Mouse (Mus musculus): ENCODE measurements around the gene Rhobtb1. TPM values are rescaled to one million over a fixed set of nuclear protein-coding genes. Genes with fewer than 3 reads are reported as not detected.

Rhobtb1 gene
- polyA plus RNA-seq, 1 experiment from 2014 or later, result 17.4 TPM

DNA sequence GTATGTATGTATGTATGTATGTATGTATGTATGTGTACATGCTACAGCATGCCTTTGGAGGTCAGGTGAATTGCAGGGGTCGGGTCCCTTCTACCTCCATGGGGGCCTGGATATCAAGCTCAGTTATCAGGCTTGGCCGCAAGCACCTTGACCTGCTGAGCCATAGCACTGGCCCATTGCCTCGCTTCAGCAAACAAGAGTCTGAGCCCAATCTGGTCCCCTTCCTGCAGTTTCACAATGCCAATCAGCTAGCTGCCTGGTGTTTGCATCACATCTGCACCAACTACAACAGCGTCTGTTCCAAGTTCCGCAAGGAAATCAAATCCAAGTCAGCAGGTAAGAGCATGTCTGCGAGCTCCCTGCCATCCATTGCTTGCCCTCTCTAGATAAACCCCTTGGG is 137.5 kb downstream of the Rhobtb1 start:
- H3K4me3 ChIP-seq (ENCODE audit: low read depth, low read length), result no peak overlapping the region
- no peak overlapping the region for H3K4me2 ChIP-seq
- no peaks in the 10 kb centered on the region for H3K27me3 ChIP-seq (replicated peaks; ENCODE audit: control insufficient read depth, insufficient read depth, low read length)
- no peaks in the 10 kb centered on the region for H3K9me3 ChIP-seq (ENCODE audit: control insufficient read depth, low read length)
- 76% methylated on average over 6 of the region's 6 CpGs for WGBS
- no peak for ATAC-seq (replicated peaks; ENCODE audit: low FRiP score)
- no peak for DNase-seq (ENCODE audit: low spot score)
- H3K36me3 ChIP-seq (ENCODE audit: control insufficient read depth, insufficient read depth, low read length), result no peaks in the 10 kb centered on the region; the same call in 1 of the 2 replicates
- no peak overlapping the region for H3K9ac ChIP-seq (ENCODE audit: low read depth, low read length)
- H3K27ac ChIP-seq (ENCODE audit: low read depth, low read length), result no peak overlapping the region
- no peaks in the 10 kb centered on the region for H3K4me1 ChIP-seq (replicated peaks; ENCODE audit: control insufficient read depth, insufficient read depth, low read length)

DNA sequence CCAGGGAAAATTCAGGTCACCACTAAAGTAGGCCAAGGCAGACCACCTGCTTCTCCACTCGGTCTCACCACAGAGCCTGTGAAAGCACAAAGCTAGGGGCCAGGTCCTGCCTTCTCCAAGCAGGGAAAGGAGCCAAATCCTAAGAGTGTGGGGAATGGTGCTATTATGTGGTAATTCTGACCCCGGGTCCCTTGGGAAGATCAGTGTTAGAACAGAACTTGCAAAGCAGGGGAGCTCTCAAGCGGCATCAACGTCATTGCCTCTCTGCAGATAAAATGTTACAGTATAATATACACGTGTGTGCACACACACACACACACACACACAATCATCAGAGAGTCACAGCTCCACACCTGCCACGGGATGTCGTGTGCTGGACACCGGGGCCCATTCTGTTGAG is 139.5 kb downstream of the Rhobtb1 start:
- Histone ChIP-seq H3K4me3 (ENCODE audit: low read depth, low read length) (no peak overlapping the region), H3K9me3 (ENCODE audit: control insufficient read depth, low read length) (no peaks in the 10 kb centered on the region), H3K9ac (ENCODE audit: low read depth, low read length) (no peak overlapping the region), H3K4me1 (replicated peaks; ENCODE audit: control insufficient read depth, insufficient read depth, low read length) (no peaks in the 10 kb centered on the region), H3K4me2 (no peak overlapping the region), H3K27me3 (replicated peaks; ENCODE audit: control insufficient read depth, insufficient read depth, low read length) (no peaks in the 10 kb centered on the region), H3K36me3 (ENCODE audit: control insufficient read depth, insufficient read depth, low read length) (no peaks in the 10 kb centered on the region), H3K27ac (ENCODE audit: low read depth, low read length) (no peak overlapping the region)
- no peak for DNase-seq (ENCODE audit: low spot score)
- ATAC-seq (replicated peaks; ENCODE audit: low FRiP score), result no peak
- 90% methylated on average over 8 of the region's 8 CpGs for WGBS

DNA sequence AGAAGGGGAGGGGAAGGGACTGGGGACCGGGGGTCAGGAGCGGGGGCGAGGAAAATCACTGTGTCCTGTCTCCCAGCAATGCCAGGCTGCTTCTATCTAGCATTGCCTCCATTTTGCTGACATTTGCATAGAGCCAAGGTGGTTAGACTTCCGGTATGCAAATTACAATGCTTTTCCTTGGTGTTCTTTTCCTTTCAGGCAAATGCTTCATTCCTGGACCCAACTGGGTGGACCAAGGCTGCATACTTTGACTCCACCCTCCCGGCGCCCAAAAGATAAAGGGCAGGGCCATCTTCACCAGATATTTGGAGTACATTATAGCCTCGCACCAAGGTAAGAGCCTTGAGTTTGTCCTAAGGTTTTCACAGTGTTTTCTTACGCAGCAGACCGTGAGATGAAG is 144.7 kb downstream of the Rhobtb1 start:
- H3K4me2 ChIP-seq, result no peak overlapping the region
- no peaks in the 10 kb centered on the region for H3K9me3 ChIP-seq (ENCODE audit: control insufficient read depth, low read length)
- no peak for ATAC-seq (replicated peaks; ENCODE audit: low FRiP score)
- H3K36me3 ChIP-seq (ENCODE audit: control insufficient read depth, insufficient read depth, low read length), result no peaks in the 10 kb centered on the region
- 80% methylated on average over 9 of the region's 9 CpGs for WGBS
- no peak overlapping the region for H3K27ac ChIP-seq (ENCODE audit: low read depth, low read length)
- no peak for DNase-seq (ENCODE audit: low spot score)
- H3K9ac ChIP-seq (ENCODE audit: low read depth, low read length), result no peak overlapping the region
- no peak overlapping the region for H3K4me3 ChIP-seq (ENCODE audit: low read depth, low read length)
- H3K27me3 ChIP-seq (replicated peaks; ENCODE audit: control insufficient read depth, insufficient read depth, low read length), result no peaks in the 10 kb centered on the region
- no peaks in the 10 kb centered on the region for H3K4me1 ChIP-seq (replicated peaks; ENCODE audit: control insufficient read depth, insufficient read depth, low read length)

DNA sequence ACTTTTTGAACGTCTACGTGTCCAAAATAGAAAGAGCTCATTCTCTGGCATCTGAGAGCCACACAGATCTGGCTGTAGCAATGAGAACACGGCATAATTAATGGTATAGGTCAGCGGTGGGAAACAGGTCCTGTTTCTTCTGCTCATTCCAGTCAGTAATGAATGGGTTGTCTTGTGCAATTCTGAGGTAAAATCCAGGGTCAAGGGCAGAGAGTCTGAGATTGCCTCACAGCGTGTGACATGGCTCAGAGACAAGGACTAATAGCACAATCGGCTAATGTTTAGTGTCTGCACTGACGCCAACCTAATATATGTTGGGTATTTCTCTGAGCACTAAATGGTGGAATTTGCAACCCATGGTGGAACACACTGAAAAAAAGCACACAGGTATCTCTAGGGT is 148.8 kb downstream of the Rhobtb1 start:
- Histone ChIP-seq H3K4me1 (replicated peaks; ENCODE audit: control insufficient read depth, insufficient read depth, low read length) (no peaks in the 10 kb centered on the region), H3K27ac (ENCODE audit: low read depth, low read length) (no peak overlapping the region), H3K27me3 (replicated peaks; ENCODE audit: control insufficient read depth, insufficient read depth, low read length) (no peaks in the 10 kb centered on the region), H3K36me3 (ENCODE audit: control insufficient read depth, insufficient read depth, low read length) (no peaks in the 10 kb centered on the region), H3K9ac (ENCODE audit: low read depth, low read length) (no peak overlapping the region), H3K4me3 (ENCODE audit: low read depth, low read length) (no peak overlapping the region), H3K9me3 (ENCODE audit: control insufficient read depth, low read length) (no peaks in the 10 kb centered on the region), H3K4me2 (no peak overlapping the region)
- 75% methylated on average over 7 of the region's 7 CpGs for WGBS
- no peak for ATAC-seq (replicated peaks; ENCODE audit: low FRiP score)
- DNase-seq (ENCODE audit: low spot score), result no peak

DNA sequence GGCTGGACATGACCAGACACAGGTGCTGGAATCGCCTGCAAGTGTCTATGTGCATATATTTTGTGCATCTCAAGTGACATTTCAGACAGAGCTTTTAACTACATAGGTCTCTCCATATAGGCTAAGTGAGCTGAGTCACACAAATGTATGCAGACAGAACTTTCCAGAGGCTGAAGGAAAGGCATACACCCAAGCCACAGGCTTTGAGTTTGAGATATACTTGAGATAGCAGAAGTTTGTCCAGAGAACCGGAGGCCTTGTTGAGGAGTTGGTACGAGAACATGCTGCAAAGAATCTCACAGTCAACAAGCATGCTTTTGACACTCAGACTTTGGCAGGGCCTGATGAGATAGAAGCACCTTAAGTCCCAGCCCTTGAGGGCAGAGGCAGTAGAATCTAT is 151.4 kb downstream of the Rhobtb1 start:
- no peak for ATAC-seq (replicated peaks; ENCODE audit: low FRiP score)
- no peak overlapping the region for H3K4me2 ChIP-seq

DNA sequence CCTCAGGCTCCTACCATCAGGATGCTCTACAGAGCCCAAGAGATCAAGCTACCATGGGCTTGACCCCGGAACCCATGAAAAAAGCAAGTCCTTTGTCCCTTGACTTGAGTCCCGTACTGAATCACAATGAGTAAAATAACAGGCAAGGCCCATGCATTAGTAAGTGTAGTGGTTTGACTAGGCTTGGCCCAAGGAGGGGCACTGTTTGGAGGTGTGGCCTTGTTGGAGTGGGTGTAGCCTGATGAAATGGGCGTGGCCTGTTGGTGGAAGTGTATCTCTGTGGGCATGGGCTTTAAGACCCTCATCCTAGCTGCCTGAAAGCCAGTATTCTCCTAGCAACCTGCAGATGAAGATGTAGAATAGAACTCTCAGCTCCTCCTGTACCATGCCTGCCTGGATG is 153.6 kb downstream of the Rhobtb1 start:
- H3K4me2 ChIP-seq, result no peak overlapping the region
- no peaks in the 10 kb centered on the region for H3K27me3 ChIP-seq (replicated peaks; ENCODE audit: control insufficient read depth, insufficient read depth, low read length)
- H3K4me1 ChIP-seq (replicated peaks; ENCODE audit: control insufficient read depth, insufficient read depth, low read length), result 0 out of 2 replicates have a peak, but pooled peaks cover 2% of the 10 kb centered on the region
- no peak overlapping the region for H3K9ac ChIP-seq (ENCODE audit: low read depth, low read length)
- DNase-seq (ENCODE audit: low spot score) (no peak), ATAC-seq (replicated peaks; ENCODE audit: low FRiP score) (peak; percentile 50; the same call in 1 of the 2 replicates)
- WGBS, result 77% methylated on average over 3 of the region's 3 CpGs
- 0 out of 2 replicates have a peak overlapping the region, but pooled peaks have one; percentile 35 for H3K27ac ChIP-seq (ENCODE audit: low read depth, low read length)
- no peaks in the 10 kb centered on the region for H3K36me3 ChIP-seq (ENCODE audit: control insufficient read depth, insufficient read depth, low read length)
- no peak overlapping the region for H3K4me3 ChIP-seq (ENCODE audit: low read depth, low read length)
- H3K9me3 ChIP-seq (ENCODE audit: control insufficient read depth, low read length), result no peaks in the 10 kb centered on the region

More for the DNA sequence above, 151.4 kb downstream of the Rhobtb1 start:
- H3K4me3 ChIP-seq (ENCODE audit: low read depth, low read length), result no peak overlapping the region
- 75% methylated on average over 3 of the region's 3 CpGs for WGBS
- no peaks in the 10 kb centered on the region for H3K27me3 ChIP-seq (replicated peaks; ENCODE audit: control insufficient read depth, insufficient read depth, low read length)
- H3K4me1 ChIP-seq (replicated peaks; ENCODE audit: control insufficient read depth, insufficient read depth, low read length), result 0 out of 2 replicates have a peak, but pooled peaks cover 2% of the 10 kb centered on the region
- H3K36me3 ChIP-seq (ENCODE audit: control insufficient read depth, insufficient read depth, low read length), result no peaks in the 10 kb centered on the region
- no peak for DNase-seq (ENCODE audit: low spot score)
- no peak overlapping the region for H3K27ac ChIP-seq (ENCODE audit: low read depth, low read length)
- H3K9me3 ChIP-seq (ENCODE audit: control insufficient read depth, low read length), result no peaks in the 10 kb centered on the region
- no peak overlapping the region for H3K9ac ChIP-seq (ENCODE audit: low read depth, low read length)

DNA sequence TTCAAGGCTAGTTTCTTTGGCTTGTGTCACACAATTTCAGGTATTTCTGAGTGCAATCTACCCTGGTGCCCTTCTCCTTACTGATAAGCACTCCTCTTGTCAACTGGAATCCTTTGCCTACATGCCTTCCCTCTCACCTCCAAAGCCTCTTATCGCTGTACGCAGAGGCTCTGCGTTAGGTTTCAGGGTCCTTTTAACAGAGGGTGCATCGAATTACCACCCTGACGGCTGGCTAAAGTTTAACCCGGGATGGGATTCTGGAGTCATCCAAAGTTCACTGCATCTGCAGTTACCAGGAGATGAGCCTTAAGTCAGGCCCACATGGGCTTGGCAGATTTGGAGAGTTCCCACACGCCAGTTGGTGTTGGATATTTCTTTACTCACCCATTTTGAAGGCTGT is 154.4 kb downstream of the Rhobtb1 start:
- H3K36me3 ChIP-seq (ENCODE audit: control insufficient read depth, insufficient read depth, low read length), result no peaks in the 10 kb centered on the region
- H3K4me2 ChIP-seq, result peak overlapping the region; percentile 17
- H3K27me3 ChIP-seq (replicated peaks; ENCODE audit: control insufficient read depth, insufficient read depth, low read length), result no peaks in the 10 kb centered on the region
- peak; percentile 79 for ATAC-seq (replicated peaks; ENCODE audit: low FRiP score)
- WGBS, result 39% methylated on average over 7 of the region's 7 CpGs
- no peak overlapping the region for H3K4me3 ChIP-seq (ENCODE audit: low read depth, low read length)
- H3K4me1 ChIP-seq (replicated peaks; ENCODE audit: control insufficient read depth, insufficient read depth, low read length), result 0 out of 2 replicates have a peak, but pooled peaks cover 2% of the 10 kb centered on the region
- H3K9ac ChIP-seq (ENCODE audit: low read depth, low read length), result no peak overlapping the region
- DNase-seq (ENCODE audit: low spot score), result no peak
- H3K9me3 ChIP-seq (ENCODE audit: control insufficient read depth, low read length), result no peaks in the 10 kb centered on the region
- peak overlapping the region; percentile 62 for H3K27ac ChIP-seq (ENCODE audit: low read depth, low read length)

DNA sequence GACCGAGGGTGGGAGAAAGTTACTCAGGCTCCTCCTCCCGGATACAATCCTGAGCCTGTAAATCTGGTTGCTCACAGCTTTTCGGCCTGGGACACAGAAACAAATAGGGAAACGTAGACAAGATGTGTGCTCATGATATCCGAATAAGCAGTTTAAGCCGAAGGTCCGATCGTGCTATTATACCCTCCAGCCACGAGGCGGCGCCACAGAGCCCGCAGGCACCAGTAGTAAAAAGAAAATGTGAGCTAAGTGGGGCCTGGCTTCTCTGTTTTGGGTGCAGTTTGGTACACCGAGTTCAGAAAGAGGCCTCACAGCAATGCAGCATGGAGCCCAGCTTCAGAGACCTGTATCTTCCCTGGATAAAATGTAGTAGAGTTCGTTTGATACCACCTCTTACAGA is 155.0 kb downstream of the Rhobtb1 start:
- 35% methylated on average over 14 of the region's 14 CpGs for WGBS
- Histone ChIP-seq H3K27me3 (replicated peaks; ENCODE audit: control insufficient read depth, insufficient read depth, low read length) (no peaks in the 10 kb centered on the region), H3K9me3 (ENCODE audit: control insufficient read depth, low read length) (no peaks in the 10 kb centered on the region), H3K4me1 (replicated peaks; ENCODE audit: control insufficient read depth, insufficient read depth, low read length) (0 out of 2 replicates have a peak, but pooled peaks cover 2% of the 10 kb centered on the region), H3K4me2 (peak overlapping the region; percentile 17), H3K36me3 (ENCODE audit: control insufficient read depth, insufficient read depth, low read length) (no peaks in the 10 kb centered on the region), H3K27ac (ENCODE audit: low read depth, low read length) (peak overlapping the region; percentile 62), H3K9ac (ENCODE audit: low read depth, low read length) (no peak overlapping the region), H3K4me3 (ENCODE audit: low read depth, low read length) (no peak overlapping the region)
- DNase-seq (ENCODE audit: low spot score), result peak; percentile 57
- 0 out of 2 replicates have a peak, but pooled peaks have one; percentile 2 for ATAC-seq (replicated peaks; ENCODE audit: low FRiP score)

DNA sequence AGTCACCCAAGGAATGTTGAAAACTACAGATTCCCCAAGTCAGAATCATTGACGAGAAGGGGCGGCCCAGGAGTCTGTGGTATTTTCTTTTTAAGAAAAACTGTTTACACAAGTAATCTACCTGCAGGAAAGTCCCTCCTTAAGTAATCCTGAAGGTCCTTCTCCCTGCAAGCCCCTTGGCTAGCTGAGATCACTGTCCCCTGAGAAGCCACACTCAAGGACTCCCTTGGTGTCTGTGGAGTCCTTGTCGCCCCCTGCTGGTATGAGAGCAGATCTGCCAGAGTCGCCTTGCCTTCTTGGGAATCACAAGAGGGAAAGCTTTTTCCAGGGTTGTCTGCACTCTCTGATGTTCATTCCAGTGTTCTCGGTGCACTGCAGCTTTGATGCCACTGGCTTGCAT is 155.8 kb downstream of the Rhobtb1 start:
- WGBS, result 47% methylated on average over 5 of the region's 5 CpGs
- peak; percentile 58 for DNase-seq (ENCODE audit: low spot score)

More for the DNA sequence above, 155.8 kb downstream of the Rhobtb1 start:
- ATAC-seq (replicated peaks; ENCODE audit: low FRiP score), result no peak
- no peak overlapping the region for H3K4me2 ChIP-seq
- no peak overlapping the region for H3K4me3 ChIP-seq (ENCODE audit: low read depth, low read length)
- no peaks in the 10 kb centered on the region for H3K27me3 ChIP-seq (replicated peaks; ENCODE audit: control insufficient read depth, insufficient read depth, low read length)
- H3K9me3 ChIP-seq (ENCODE audit: control insufficient read depth, low read length), result no peaks in the 10 kb centered on the region
- H3K36me3 ChIP-seq (ENCODE audit: control insufficient read depth, insufficient read depth, low read length), result no peaks in the 10 kb centered on the region
- no peak overlapping the region for H3K27ac ChIP-seq (ENCODE audit: low read depth, low read length)
- no peak overlapping the region for H3K9ac ChIP-seq (ENCODE audit: low read depth, low read length)
- 0 out of 2 replicates have a peak, but pooled peaks cover 2% of the 10 kb centered on the region for H3K4me1 ChIP-seq (replicated peaks; ENCODE audit: control insufficient read depth, insufficient read depth, low read length)
